Mouse (Mus musculus) erythroblast, embryonic 14.5 days (primary cell): ENCODE results near the gene Ociad1.

ENCODE experiments used
- GATA1 ChIP-seq: IDR thresholded peaks from 2 replicates; pipeline ENCODE4 v1.6.1; 2012; ENCODE audit warnings: low read length, inconsistent platforms, mixed read lengths
- TAL1 ChIP-seq: IDR thresholded peaks from 3 replicates; pipeline ENCODE4 v1.6.1; 2012; ENCODE audit warnings: low read length, inconsistent platforms, mixed read lengths

GRCm38 (mm10) chr5:73307297-73307696 lies 14.7 kb downstream of the Ociad1 start:
- TF ChIP-seq TAL1: no peak
- TF ChIP-seq GATA1: no peak
